Mouse (Mus musculus) liver, adult 2 months (tissue): ENCODE results near the gene Elp4. TPM values are rescaled to one million over a fixed set of nuclear protein-coding genes. Genes with fewer than 3 reads are reported as not detected.
A peak's percentile ranks its signal among the peaks of the same experiment; 100 is the strongest.

Experiments
- DNase-seq: peaks from one replicate; pipeline ENCODE4 v3.0.0-alpha.2; 2011; ENCODE audit warnings: low read depth, low spot score; ENCODE audit errors: extremely low read depth
- H3K27ac ChIP-seq: fragments of 200-500 bp; replicated peaks from 2 replicates; pipeline ENCODE4 v1.5.1; 2012; ENCODE audit warnings: low read depth, mild to moderate bottlenecking, control low read depth, inconsistent platforms, low read length; ENCODE audit not compliant: insufficient read depth
- H3K27me3 ChIP-seq: fragments of 200-500 bp; 2 replicates; pipeline ENCODE4 v1.6.1; 2012; ENCODE audit warnings: mild to moderate bottlenecking, moderate library complexity, low read length, inconsistent platforms; ENCODE audit not compliant: control insufficient read depth, insufficient read depth
- H3K36me3 ChIP-seq: fragments of 200-500 bp; 2 replicates; pipeline ENCODE4 v1.6.1; 2012; ENCODE audit warnings: low read length, inconsistent platforms; ENCODE audit not compliant: control insufficient read depth, insufficient read depth
- H3K4me1 ChIP-seq: fragments of 200-500 bp; 2 replicates; pipeline ENCODE4 v1.6.1; 2011; ENCODE audit warnings: low read length; ENCODE audit not compliant: control insufficient read depth, insufficient read depth
- H3K4me3 ChIP-seq: fragments of 200-500 bp; 2 replicates; pipeline ENCODE4 v1.5.1; 2011; ENCODE audit warnings: low read depth, mild to moderate bottlenecking, control low read depth, low read length, moderate library complexity; ENCODE audit not compliant: insufficient read depth
- H3K79me2 ChIP-seq: fragments of 200-500 bp; 2 replicates; pipeline ENCODE4 v1.6.1; 2012; ENCODE audit warnings: inconsistent platforms, mild to moderate bottlenecking, low read length, moderate library complexity; ENCODE audit not compliant: control insufficient read depth, insufficient read depth
- H3K9ac ChIP-seq: fragments of 200-500 bp; 2 replicates; pipeline ENCODE4 v1.6.1; 2012; ENCODE audit warnings: low read depth, mild to moderate bottlenecking, control low read depth, inconsistent platforms, low read length
- CTCF ChIP-seq: fragments of 200-500 bp; IDR thresholded peaks from 2 replicates; pipeline ENCODE4 v1.5.1; 2011; ENCODE audit warnings: low read depth, low read length, control low read depth
- POLR2A ChIP-seq: fragments of 200-500 bp; IDR thresholded peaks from 2 replicates; pipeline ENCODE4 v1.6.1; 2011; ENCODE audit warnings: low read length, control low read depth; ENCODE audit not compliant: insufficient read depth; ENCODE audit errors: extremely low read depth
- WGBS: fragments of 180-500 bp; shearing (Covaris S2); methylation state at CpG from one replicate; pipeline ENCODE4 v1.1.7; 2018; 5-methylcytosine and 5-hydroxymethylcytosine counted together
- polyA plus RNA-seq: library from polyadenylated mRNA; depleted of rRNA; stranded (reverse); fragments of >200 nt; gene quantifications from 2 replicates; pipeline ENCODE4 v1.2.3, GENCODE M21; 2012
- total RNA-seq: library from RNA; depleted of rRNA; stranded (reverse); fragments of >200 nt; gene quantifications from 2 replicates; pipeline ENCODE4 v1.2.3, GENCODE M21; 2014

The Elp4 gene
- total and polyA plus RNA-seq, 2 experiments, result 7.7 to 16.2 TPM

- Histone ChIP-seq H3K36me3 (no peaks in the 10 kb centered on the region), H3K9ac (no peak overlapping the region), H3K27ac (no peak overlapping the region), H3K4me1 (no peaks in the 10 kb centered on the region), H3K79me2 (no peaks in the 10 kb centered on the region; the same call in 1 of the 2 replicates), H3K4me3 (no peak overlapping the region), H3K27me3 (no peaks in the 10 kb centered on the region)
- TF ChIP-seq CTCF, result no peak
- TF ChIP-seq POLR2A, result no peak
- WGBS, result 98% methylated on average over 1 of the region's 1 CpGs
- no peak for DNase-seq
Measured at GRCm38 (mm10) chr2:105873403-105873802, 31.0 kb downstream of the Elp4 start.

- no peaks in the 10 kb centered on the region; the same call in 1 of the 2 replicates for H3K4me1 ChIP-seq
- H3K27ac ChIP-seq, result no peak overlapping the region
- H3K27me3 ChIP-seq, result no peaks in the 10 kb centered on the region
- TF ChIP-seq CTCF (no peak), POLR2A (no peak)
- peak; percentile 88 for DNase-seq
- WGBS, result 8% methylated on average over 2 of the region's 2 CpGs
- no peaks in the 10 kb centered on the region for H3K36me3 ChIP-seq
- no peak overlapping the region for H3K4me3 ChIP-seq
- no peak overlapping the region for H3K9ac ChIP-seq
- no peaks in the 10 kb centered on the region for H3K79me2 ChIP-seq
Measured at GRCm38 (mm10) chr2:105854740-105855139, 49.6 kb downstream of the Elp4 start.

- Histone ChIP-seq H3K36me3 (no peaks in the 10 kb centered on the region), H3K27ac (no peak overlapping the region), H3K9ac (no peak overlapping the region), H3K27me3 (no peaks in the 10 kb centered on the region), H3K79me2 (no peaks in the 10 kb centered on the region), H3K4me3 (no peak overlapping the region), H3K4me1 (no peaks in the 10 kb centered on the region; the same call in 1 of the 2 replicates)
- 67% methylated on average over 2 of the region's 2 CpGs for WGBS
- peak; percentile 53 for DNase-seq
- TF ChIP-seq CTCF, result no peak
- no peak for TF ChIP-seq POLR2A
Measured at GRCm38 (mm10) chr2:105852971-105853370, 51.4 kb downstream of the Elp4 start.

GRCm38 (mm10) chr2:105851714-105852293, 52.6 kb downstream of the Elp4 start:
- H3K4me1 ChIP-seq, result no peaks in the 10 kb centered on the region; the same call in 1 of the 2 replicates
- H3K9ac ChIP-seq, result no peak overlapping the region
- no peaks in the 10 kb centered on the region for H3K36me3 ChIP-seq
- H3K4me3 ChIP-seq, result no peak overlapping the region
- H3K27ac ChIP-seq, result no peak overlapping the region
- H3K79me2 ChIP-seq, result no peaks in the 10 kb centered on the region
- H3K27me3 ChIP-seq, result no peaks in the 10 kb centered on the region
- DNase-seq, result no peak
- TF ChIP-seq POLR2A, result no peak
- TF ChIP-seq CTCF, result no peak

DNA sequence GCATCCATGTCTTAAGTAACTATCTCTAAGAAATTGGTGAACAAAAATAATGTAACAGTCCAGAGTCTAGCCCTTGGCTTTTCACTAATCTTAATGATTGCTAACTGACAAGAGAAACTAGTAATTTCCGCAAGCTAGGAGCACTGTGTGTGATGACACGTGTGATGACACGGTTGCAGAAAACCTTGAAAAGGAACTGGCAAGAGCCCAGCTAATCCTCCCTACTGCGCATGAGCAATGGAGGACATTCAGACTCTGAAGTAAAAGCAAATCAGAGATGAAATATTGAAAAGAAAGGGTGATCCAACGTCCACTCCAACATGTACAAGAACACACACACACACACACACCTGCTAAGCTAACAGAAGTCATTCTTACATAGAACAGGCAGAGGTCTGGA, 61.2 kb downstream of the Elp4 start:
- H3K4me1 ChIP-seq, result no peaks in the 10 kb centered on the region
- no peaks in the 10 kb centered on the region for H3K79me2 ChIP-seq
- H3K27ac ChIP-seq, result no peak overlapping the region
- no peaks in the 10 kb centered on the region for H3K27me3 ChIP-seq
- no peak overlapping the region for H3K9ac ChIP-seq
- TF ChIP-seq POLR2A (no peak), CTCF (no peak)
- 88% methylated on average over 5 of the region's 5 CpGs for WGBS
- H3K36me3 ChIP-seq, result no peaks in the 10 kb centered on the region; the same call in 1 of the 2 replicates
- H3K4me3 ChIP-seq, result no peak overlapping the region
- peak; percentile 28 for DNase-seq

- Histone ChIP-seq H3K27me3 (no peaks in the 10 kb centered on the region), H3K9ac (no peak overlapping the region), H3K36me3 (no peaks in the 10 kb centered on the region; the same call in 1 of the 2 replicates), H3K4me1 (no peaks in the 10 kb centered on the region), H3K4me3 (no peak overlapping the region), H3K27ac (no peak overlapping the region), H3K79me2 (no peaks in the 10 kb centered on the region)
- DNase-seq, result no peak
- TF ChIP-seq CTCF, result no peak
- no peak for TF ChIP-seq POLR2A
- WGBS, result 80% methylated on average over 1 of the region's 1 CpGs
Measured at GRCm38 (mm10) chr2:105817965-105818364, 86.4 kb downstream of the Elp4 start.
